Mouse (Mus musculus) kidney, embryonic 14.5 days (tissue): ENCODE measurements around the gene Ube2i. TPM values are rescaled to one million over a fixed set of nuclear protein-coding genes. Genes with fewer than 3 reads are reported as not detected.
A peak's percentile ranks its signal among the peaks of the same experiment; 100 is the strongest.

Experiments used
- ATAC-seq: fragments of 200-750 bp; cut with Nextera tagmentation; 2 replicates; pipeline ENCODE4 v1.8.0; 2017; ENCODE audit warnings: moderate number of reproducible peaks, mild to moderate bottlenecking, moderate TSS enrichment, moderate library complexity; ENCODE audit not compliant: low FRiP score, low TSS enrichment
- H3K27ac ChIP-seq: fragments of 300-500 bp; sonication (generic); 2 replicates; pipeline ENCODE4 v1.5.1; 2014; ENCODE audit warnings: low read depth, mild to moderate bottlenecking, low read length, moderate library complexity, mixed read lengths
- H3K27me3 ChIP-seq: fragments of 300-500 bp; sonication (generic); 2 replicates; pipeline ENCODE4 v1.6.1; 2014; ENCODE audit warnings: mild to moderate bottlenecking, low read length; ENCODE audit not compliant: control insufficient read depth, insufficient read depth
- H3K36me3 ChIP-seq: fragments of 300-500 bp; sonication (generic); 2 replicates; pipeline ENCODE4 v1.6.1; 2014; ENCODE audit warnings: low read length, mixed read lengths; ENCODE audit not compliant: control insufficient read depth, insufficient read depth
- H3K4me1 ChIP-seq: fragments of 300-500 bp; sonication (generic); 2 replicates; pipeline ENCODE4 v1.6.1; 2014; ENCODE audit warnings: low read length, mixed read lengths; ENCODE audit not compliant: control insufficient read depth, insufficient read depth
- H3K4me2 ChIP-seq: fragments of 300-500 bp; sonication (generic); replicated peaks from 2 replicates; pipeline ENCODE4 v1.6.1; 2014; ENCODE audit warnings: low read depth, mild to moderate bottlenecking, low read length
- H3K4me3 ChIP-seq: fragments of 300-500 bp; sonication (generic); 2 replicates; pipeline ENCODE4 v1.5.1; 2014; ENCODE audit warnings: mild to moderate bottlenecking, low read length
- H3K9ac ChIP-seq: fragments of 300-500 bp; sonication (generic); 2 replicates; pipeline ENCODE4 v1.6.1; 2014; ENCODE audit warnings: low read depth, mild to moderate bottlenecking, low read length, moderate library complexity
- H3K9me3 ChIP-seq: fragments of 300-500 bp; sonication (generic); 2 replicates; pipeline ENCODE4 v1.6.1; 2016; ENCODE audit warnings: low read length; ENCODE audit not compliant: control insufficient read depth
- WGBS: fragments of 180-500 bp; shearing (Covaris S2); extraction: QIAGEN DNeasy Blood & Tissue Kit; methylation state at CpG from one replicate; pipeline ENCODE4 v1.1.7; 2014; 5-methylcytosine and 5-hydroxymethylcytosine counted together
- polyA plus RNA-seq: library from polyadenylated mRNA; unstranded; fragments of >200 nt; fragmentation: Nextera tagmentation; extraction: Ambion mirVana; gene quantifications from 2 replicates; pipeline ENCODE4 v1.2.1, GENCODE M21; 2014

Gene Ube2i
- polyA plus RNA-seq, 1 experiment from 2014 or later = 744 TPM

GRCm38 (mm10) chr17:25288842-25289241 is 14.4 kb upstream of the Ube2i start:
- Histone ChIP-seq H3K36me3 (no peaks in the 10 kb centered on the region), H3K9ac (no peak overlapping the region), H3K27me3 (no peaks in the 10 kb centered on the region), H3K27ac (no peak overlapping the region), H3K4me3 (no peak overlapping the region), H3K4me1 (no peaks in the 10 kb centered on the region), H3K9me3 (no peaks in the 10 kb centered on the region), H3K4me2 (no peak overlapping the region)
- ATAC-seq = no peak
- WGBS = 18% methylated on average over 4 of the region's 4 CpGs

- no peak for ATAC-seq
- Histone ChIP-seq H3K27ac (no peak overlapping the region), H3K9me3 (no peaks in the 10 kb centered on the region), H3K9ac (no peak overlapping the region), H3K4me3 (no peak overlapping the region), H3K36me3 (no peaks in the 10 kb centered on the region), H3K27me3 (no peaks in the 10 kb centered on the region), H3K4me1 (no peaks in the 10 kb centered on the region), H3K4me2 (no peak overlapping the region)
- WGBS = 24% methylated on average over 3 of the region's 3 CpGs
These were observed 10.6 kb upstream of the Ube2i start for GRCm38 (mm10) chr17:25285033-25285432.

- Histone ChIP-seq H3K27me3 (no peaks in the 10 kb centered on the region), H3K27ac (no peak overlapping the region), H3K4me1 (no peaks in the 10 kb centered on the region), H3K36me3 (no peaks in the 10 kb centered on the region), H3K4me2 (no peak overlapping the region), H3K9me3 (no peaks in the 10 kb centered on the region), H3K4me3 (no peak overlapping the region), H3K9ac (no peak overlapping the region)
- 40% methylated on average over 11 of the region's 11 CpGs for WGBS
- ATAC-seq = no peak
These were observed 7.7 kb upstream of the Ube2i start for GRCm38 (mm10) chr17:25282133-25282532.

DNA sequence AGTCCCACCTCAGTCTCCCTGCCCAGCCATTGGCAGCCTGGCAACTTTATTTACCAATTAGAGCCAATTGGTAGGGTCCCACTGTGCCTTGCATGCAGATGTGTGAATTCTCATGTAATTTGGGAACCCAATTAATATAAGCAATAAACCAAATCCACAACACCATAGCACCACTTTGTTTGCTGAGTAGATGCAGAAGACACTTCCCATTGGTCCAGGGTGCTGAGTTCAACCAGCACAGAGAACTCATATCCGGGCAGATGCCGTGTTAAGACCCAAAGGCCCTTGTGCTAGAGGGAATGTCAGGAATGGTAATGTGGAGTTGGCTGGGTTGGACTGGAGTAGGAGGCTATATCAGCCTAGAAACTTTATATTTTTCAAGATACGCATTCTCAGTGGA is 1.4 kb upstream of the Ube2i start:
- Histone ChIP-seq H3K4me3 (no peak overlapping the region), H3K4me1 (peaks cover 14% of the 10 kb centered on the region), H3K27me3 (no peaks in the 10 kb centered on the region), H3K27ac (no peak overlapping the region), H3K36me3 (peaks cover 5% of the 10 kb centered on the region; the same call in 1 of the 2 replicates), H3K4me2 (no peak overlapping the region), H3K9ac (no peak overlapping the region), H3K9me3 (no peaks in the 10 kb centered on the region)
- no peak for ATAC-seq
- WGBS = 96% methylated on average over 3 of the region's 3 CpGs

DNA sequence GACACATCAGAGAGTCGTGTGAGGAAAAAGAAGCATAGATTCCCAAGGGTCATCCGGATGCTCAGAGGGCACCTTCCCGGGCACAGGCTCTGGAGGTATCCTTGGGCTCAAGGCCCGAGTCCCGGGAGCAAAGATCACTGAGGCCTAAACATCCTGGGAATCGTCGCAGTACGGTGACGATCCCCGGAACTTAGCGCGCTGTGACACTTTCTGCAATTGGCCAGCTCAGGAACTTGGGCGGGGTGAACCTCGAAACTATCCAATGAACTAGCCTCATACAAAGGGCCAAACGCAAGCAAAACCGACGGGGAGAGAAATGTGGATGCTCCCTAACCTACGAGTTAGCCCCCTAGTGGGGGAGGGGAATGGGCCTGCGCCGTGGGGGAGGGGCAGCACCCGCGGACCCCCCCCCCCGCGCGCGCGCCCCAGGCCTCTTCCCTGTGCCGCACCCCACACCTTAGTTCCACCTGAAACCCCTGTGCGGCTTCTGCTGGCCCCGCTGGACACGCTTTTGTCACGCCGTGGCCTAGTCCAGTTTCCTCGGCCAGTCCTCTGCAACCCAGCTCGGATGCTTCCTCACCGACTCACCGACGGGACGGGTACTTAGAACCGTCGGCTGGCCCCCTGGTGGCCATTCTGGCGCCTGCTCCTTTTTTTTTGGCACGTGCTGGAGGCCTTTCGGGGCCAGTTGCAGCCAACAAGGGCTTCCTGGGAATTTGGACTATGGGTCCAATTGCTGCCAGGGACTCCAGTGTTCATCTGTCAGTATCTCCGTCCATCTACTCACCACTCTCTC is 518 bp downstream of the Ube2i start:
- peak; percentile 91 for ATAC-seq
- no peaks in the 10 kb centered on the region for H3K27me3 ChIP-seq

DNA sequence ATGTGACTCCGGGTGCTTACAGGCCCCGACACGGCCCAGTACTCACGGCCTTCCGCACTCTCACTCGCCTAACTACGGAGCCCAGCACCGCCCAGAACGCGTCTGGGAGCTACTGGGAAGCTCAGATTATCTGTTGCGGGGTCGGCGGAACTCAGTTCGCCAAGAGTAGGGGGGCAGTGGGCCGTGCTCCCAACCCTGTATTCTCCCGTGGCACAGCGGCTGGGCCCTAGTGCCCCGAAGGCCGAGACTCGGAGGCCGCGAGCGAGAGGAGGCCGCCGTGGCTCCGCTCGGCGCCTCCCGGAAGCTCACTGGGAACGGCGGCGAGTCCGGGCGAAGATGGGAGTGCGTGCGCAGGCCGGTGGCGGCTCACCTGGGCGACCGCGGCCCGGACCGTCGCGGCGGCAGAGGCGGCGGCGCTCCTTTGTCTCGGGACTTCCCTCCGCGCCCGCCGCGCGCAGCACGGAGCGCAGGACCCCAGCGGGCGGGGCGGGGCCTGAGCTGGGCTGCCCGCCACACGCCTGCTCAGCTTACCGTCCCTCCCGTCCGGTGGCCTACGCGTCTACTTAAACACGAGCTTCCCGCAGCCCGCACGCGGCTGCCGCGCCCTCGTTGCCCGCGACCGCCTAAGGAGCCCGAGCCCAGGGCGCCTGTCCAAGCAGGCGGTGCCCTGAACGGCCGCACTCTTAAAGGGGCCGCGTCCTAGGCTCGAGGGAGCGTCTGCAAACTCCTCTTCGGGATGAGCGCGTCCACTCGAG is 1.3 kb downstream of the Ube2i start:
- Histone ChIP-seq H3K9me3 (no peaks in the 10 kb centered on the region), H3K4me3 (peak overlapping the region; percentile 99), H3K9ac (peak overlapping the region; percentile 100), H3K36me3 (peaks cover 27% of the 10 kb centered on the region), H3K27me3 (no peaks in the 10 kb centered on the region), H3K4me2 (peak overlapping the region; percentile 99), H3K27ac (peak overlapping the region; percentile 94), H3K4me1 (peaks cover 18% of the 10 kb centered on the region)
- WGBS = under 1% methylated on average over 88 of the region's 92 CpGs
- peak; percentile 91 for ATAC-seq

More for the DNA sequence above, 518 bp downstream of the Ube2i start:
- Histone ChIP-seq H3K36me3 (peaks cover 20% of the 10 kb centered on the region), H3K4me2 (peak overlapping the region; percentile 34), H3K4me3 (peak overlapping the region; percentile 99), H3K9ac (peak overlapping the region; percentile 100), H3K4me1 (peaks cover 18% of the 10 kb centered on the region), H3K27ac (peak overlapping the region; percentile 94), H3K9me3 (no peaks in the 10 kb centered on the region)
- WGBS = under 1% methylated on average over 38 of the region's 45 CpGs

DNA sequence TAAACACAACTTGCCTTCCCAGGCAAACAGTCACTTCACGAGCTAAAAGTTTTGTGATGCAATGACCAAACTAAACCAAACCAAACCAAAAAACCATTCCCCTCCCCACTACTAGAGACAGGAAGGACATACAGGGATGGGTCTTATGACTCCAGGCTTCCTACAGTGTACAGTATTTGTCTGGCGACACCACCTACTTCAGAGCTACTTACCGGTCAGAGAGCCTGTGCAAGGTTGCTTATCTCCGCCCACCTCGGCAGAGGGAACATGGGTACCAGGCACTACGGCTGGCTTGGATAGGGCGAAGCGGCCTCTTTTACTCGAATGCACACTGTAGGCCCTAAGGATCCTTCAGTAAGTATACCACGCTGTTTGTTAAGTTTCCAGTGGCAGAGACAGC is 2.1 kb downstream of the Ube2i start:
- Histone ChIP-seq H3K9ac (peak overlapping the region; percentile 100), H3K9me3 (no peaks in the 10 kb centered on the region), H3K4me2 (peak overlapping the region; percentile 99), H3K4me3 (peak overlapping the region; percentile 99), H3K36me3 (peaks cover 35% of the 10 kb centered on the region), H3K27me3 (no peaks in the 10 kb centered on the region), H3K4me1 (peaks cover 18% of the 10 kb centered on the region), H3K27ac (peak overlapping the region; percentile 94)
- ATAC-seq = no peak
- WGBS = 2% methylated on average over 10 of the region's 10 CpGs

DNA sequence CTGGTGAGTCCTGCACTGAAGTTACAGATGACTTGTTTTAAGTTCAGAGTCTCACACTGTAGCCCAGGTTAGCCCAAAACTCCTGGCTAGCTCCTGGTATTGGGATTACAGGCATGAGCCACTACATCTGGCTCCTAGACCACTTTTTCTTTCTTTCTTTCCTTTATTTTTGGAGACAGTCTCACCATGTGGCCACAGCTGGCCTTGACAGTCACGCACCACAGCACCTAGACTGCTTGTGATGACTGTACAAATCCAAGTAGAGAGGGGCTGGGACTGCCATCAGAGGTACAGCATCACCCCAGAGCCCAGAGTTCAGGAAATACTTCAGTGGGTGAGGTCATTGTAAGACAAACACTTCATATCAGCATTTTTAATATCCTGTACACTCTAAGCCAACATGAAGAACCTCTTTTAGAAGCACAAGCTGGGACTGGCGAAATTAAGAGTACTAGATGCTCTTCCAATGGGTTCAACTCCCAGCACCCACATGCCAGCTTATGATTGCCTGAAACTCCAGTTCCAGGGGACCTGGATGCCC is 3.6 kb downstream of the Ube2i start:
- Histone ChIP-seq H3K36me3 (peaks cover 50% of the 10 kb centered on the region), H3K4me3 (peak overlapping the region; percentile 99), H3K27ac (no peak overlapping the region), H3K4me2 (peak overlapping the region; percentile 99; the same call in 1 of the 2 replicates), H3K9me3 (no peaks in the 10 kb centered on the region), H3K27me3 (no peaks in the 10 kb centered on the region), H3K4me1 (peaks cover 18% of the 10 kb centered on the region), H3K9ac (no peak overlapping the region)
- no peak for ATAC-seq
- WGBS = 82% methylated on average over 2 of the region's 2 CpGs

DNA sequence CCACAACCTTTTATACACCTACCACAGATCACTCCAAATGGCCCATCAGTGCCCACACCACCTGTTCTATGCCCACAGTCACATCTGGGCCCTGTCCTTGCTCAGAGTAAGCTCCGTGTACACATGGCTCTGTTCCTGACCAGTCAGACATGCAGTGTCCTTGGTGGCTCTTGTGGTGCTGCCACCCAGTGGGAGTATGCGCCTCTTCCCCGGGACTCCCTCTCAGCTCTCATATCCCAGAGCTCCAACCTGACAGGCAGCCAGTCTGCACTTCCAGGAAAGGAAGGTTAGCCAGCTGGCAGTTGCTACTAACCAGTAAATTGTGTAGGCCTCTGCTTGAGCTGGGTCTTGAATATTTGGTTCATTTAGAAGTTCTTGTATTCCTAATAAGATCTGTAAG is 10.0 kb downstream of the Ube2i start:
- Histone ChIP-seq H3K4me3 (no peak overlapping the region), H3K27ac (no peak overlapping the region), H3K27me3 (no peaks in the 10 kb centered on the region), H3K36me3 (peaks cover 79% of the 10 kb centered on the region), H3K9me3 (no peaks in the 10 kb centered on the region), H3K9ac (no peak overlapping the region), H3K4me1 (no peaks in the 10 kb centered on the region), H3K4me2 (no peak overlapping the region)
- 72% methylated on average over 3 of the region's 3 CpGs for WGBS
- no peak for ATAC-seq
